Mouse (Mus musculus) stomach, embryonic 14.5 days (tissue): Measurements from ENCODE around the gene Lrfn1. TPM values are rescaled to one million over a fixed set of nuclear protein-coding genes. Genes with fewer than 3 reads are reported as not detected.
"Not testable (repeated sequence)": the region's sequence is repeated elsewhere in the genome, so short reads cannot be mapped to it uniquely, and the experiment has no call there.

Experiments used
- ATAC-seq: fragments of 200-750 bp; cut with Nextera tagmentation; 2 replicates; pipeline ENCODE4 v1.8.0; 2017; ENCODE audit warnings: low read depth, moderate TSS enrichment; ENCODE audit not compliant: insufficient number of reproducible peaks, insufficient read depth, low FRiP score
- H3K27ac ChIP-seq: fragments of 300-500 bp; sonication (generic); 2 replicates; pipeline ENCODE4 v1.5.1; 2014; ENCODE audit warnings: mild to moderate bottlenecking, low read length, moderate library complexity, mixed read lengths
- H3K27me3 ChIP-seq: fragments of 300-500 bp; sonication (generic); 2 replicates; pipeline ENCODE4 v1.6.1; 2014; ENCODE audit warnings: low read length, control low read depth, mixed read lengths; ENCODE audit not compliant: control insufficient read depth, insufficient read depth
- H3K36me3 ChIP-seq: fragments of 300-500 bp; sonication (generic); 2 replicates; pipeline ENCODE4 v1.6.1; 2014; ENCODE audit warnings: mild to moderate bottlenecking, control low read depth, low read length, moderate library complexity, mixed read lengths; ENCODE audit not compliant: control insufficient read depth, insufficient read depth
- H3K4me1 ChIP-seq: fragments of 300-500 bp; sonication (generic); 2 replicates; pipeline ENCODE4 v1.6.1; 2014; ENCODE audit warnings: low read length, control low read depth, mixed read lengths; ENCODE audit not compliant: control insufficient read depth, insufficient read depth
- H3K4me2 ChIP-seq: fragments of 300-500 bp; sonication (generic); replicated peaks from 2 replicates; pipeline ENCODE4 v1.6.1; 2014; ENCODE audit warnings: low read depth, low read length, control low read depth
- H3K4me3 ChIP-seq: fragments of 300-500 bp; sonication (generic); 2 replicates; pipeline ENCODE4 v1.5.1; 2014; ENCODE audit warnings: low read depth, low read length, control low read depth
- H3K9ac ChIP-seq: fragments of 300-500 bp; sonication (generic); replicated peaks from 2 replicates; pipeline ENCODE4 v1.6.1; 2014; ENCODE audit warnings: low read depth, mild to moderate bottlenecking, control low read depth, low read length, moderate library complexity, mixed read lengths
- H3K9me3 ChIP-seq: fragments of 300-500 bp; sonication (generic); 2 replicates; pipeline ENCODE4 v1.6.1; 2016; ENCODE audit warnings: low read depth, low read length, control low read depth; ENCODE audit not compliant: control insufficient read depth
- WGBS: fragments of 180-500 bp; shearing (Covaris S2); extraction: QIAGEN DNeasy Blood & Tissue Kit; methylation state at CpG from one replicate; pipeline ENCODE4 v1.1.7; 2014; 5-methylcytosine and 5-hydroxymethylcytosine counted together
- polyA plus RNA-seq: library from polyadenylated mRNA; unstranded; fragments of >200 nt; fragmentation: Nextera tagmentation; extraction: Ambion mirVana; gene quantifications from 2 replicates; pipeline ENCODE4 v1.2.1, GENCODE M21; 2014

The Lrfn1 gene
- polyA plus RNA-seq, 1 experiment from 2014 or later, result 4.2 TPM

GRCm38 (mm10) chr7:28482854-28483253, 31.1 kb downstream of the Lrfn1 start:
- 79% methylated on average over 11 of the region's 11 CpGs for WGBS
- ATAC-seq, result no peak
- H3K27ac ChIP-seq, result no peak overlapping the region

GRCm38 (mm10) chr7:28484192-28484591, 32.4 kb downstream of the Lrfn1 start:
- H3K9ac ChIP-seq, result no peak overlapping the region
- WGBS, result 28% methylated on average over 4 of the region's 4 CpGs

More at GRCm38 (mm10) chr7:28482854-28483253, 31.1 kb downstream of the Lrfn1 start:
- Histone ChIP-seq H3K4me2 (no peak overlapping the region), H3K9ac (no peak overlapping the region), H3K36me3 (no peaks in the 10 kb centered on the region), H3K4me1 (no peaks in the 10 kb centered on the region), H3K4me3 (no peak overlapping the region), H3K9me3 (no peaks in the 10 kb centered on the region), H3K27me3 (no peaks in the 10 kb centered on the region)

DNA sequence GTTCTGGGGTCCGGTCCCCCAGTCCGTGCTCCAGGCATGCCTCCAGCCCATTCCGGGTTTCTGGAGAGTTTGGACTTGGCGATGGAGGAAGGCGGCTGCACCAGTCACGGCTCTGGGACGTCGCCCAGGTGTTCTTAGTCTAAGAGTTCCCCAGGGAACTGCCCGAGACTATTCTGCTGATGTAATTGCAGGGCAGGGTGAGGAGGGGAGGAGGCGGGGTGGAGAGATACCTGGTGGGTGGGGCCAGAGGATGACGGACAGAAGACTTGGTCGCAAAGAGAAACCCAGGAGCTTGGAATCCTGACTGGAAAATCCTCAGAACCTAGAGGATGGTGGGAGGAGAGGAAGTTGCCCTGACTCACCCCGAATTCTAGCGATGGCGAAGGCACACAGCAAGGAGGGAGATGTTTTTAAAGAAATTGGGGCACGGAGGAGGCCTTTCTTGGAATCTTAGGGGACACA, 36.3 kb downstream of the Lrfn1 start:
- Histone ChIP-seq H3K9ac (no peak overlapping the region), H3K27me3 (no peaks in the 10 kb centered on the region), H3K4me2 (peak overlapping the region; percentile 43), H3K27ac (peak overlapping the region; percentile 55; the same call in 1 of the 2 replicates), H3K36me3 (no peaks in the 10 kb centered on the region), H3K9me3 (no peaks in the 10 kb centered on the region), H3K4me3 (peak overlapping the region; percentile 17; the same call in 1 of the 2 replicates), H3K4me1 (no peaks in the 10 kb centered on the region)
- 2% methylated on average over 16 of the region's 16 CpGs for WGBS
- ATAC-seq, result peak; percentile 73

More at GRCm38 (mm10) chr7:28484192-28484591, 32.4 kb downstream of the Lrfn1 start:
- H3K4me1 ChIP-seq, result no peaks in the 10 kb centered on the region
- no peak overlapping the region for H3K4me3 ChIP-seq
- no peaks in the 10 kb centered on the region for H3K36me3 ChIP-seq
- no peak for ATAC-seq
- no peaks in the 10 kb centered on the region for H3K27me3 ChIP-seq
- no peaks in the 10 kb centered on the region for H3K9me3 ChIP-seq
- no peak overlapping the region for H3K27ac ChIP-seq
- no peak overlapping the region for H3K4me2 ChIP-seq

DNA sequence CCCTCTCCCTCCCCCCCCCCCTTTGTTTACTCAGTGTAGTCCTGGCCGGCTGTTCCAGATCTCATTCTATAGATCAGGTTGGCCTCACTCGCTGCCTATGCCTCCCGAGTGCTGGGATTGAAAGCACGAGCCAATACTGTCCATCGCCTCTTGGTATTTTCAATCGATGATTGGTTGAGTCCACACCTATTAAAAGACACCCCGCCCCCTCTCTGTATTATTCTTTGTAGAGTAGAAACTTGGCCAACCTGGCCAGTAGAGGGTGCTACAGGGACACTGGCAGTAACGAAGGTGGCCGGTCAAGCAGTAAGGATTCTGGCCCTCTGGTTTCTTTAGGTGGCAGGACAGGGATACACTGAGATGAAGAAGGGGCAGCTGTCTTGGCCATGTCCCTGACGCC, 38.6 kb downstream of the Lrfn1 start:
- Histone ChIP-seq H3K4me2 (peak overlapping the region; percentile 20; the same call in 1 of the 2 replicates), H3K4me3 (no peak overlapping the region), H3K27ac (no peak overlapping the region), H3K27me3 (no peaks in the 10 kb centered on the region), H3K9ac (no peak overlapping the region), H3K4me1 (no peaks in the 10 kb centered on the region), H3K36me3 (no peaks in the 10 kb centered on the region), H3K9me3 (no peaks in the 10 kb centered on the region)
- 3% methylated on average over 10 of the region's 10 CpGs for WGBS
- peak; percentile 72; the same call in 1 of the 2 replicates for ATAC-seq

- Histone ChIP-seq H3K36me3 (no peaks in the 10 kb centered on the region), H3K4me3 (no peak overlapping the region), H3K27me3 (no peaks in the 10 kb centered on the region), H3K4me2 (peak overlapping the region; percentile 20; the same call in 1 of the 2 replicates), H3K27ac (no peak overlapping the region), H3K9me3 (no peaks in the 10 kb centered on the region), H3K4me1 (no peaks in the 10 kb centered on the region), H3K9ac (no peak overlapping the region)
- ATAC-seq, result no peak
- 32% methylated on average over 14 of the region's 14 CpGs for WGBS
Observed at GRCm38 (mm10) chr7:28490903-28491302, 39.1 kb downstream of the Lrfn1 start.

DNA sequence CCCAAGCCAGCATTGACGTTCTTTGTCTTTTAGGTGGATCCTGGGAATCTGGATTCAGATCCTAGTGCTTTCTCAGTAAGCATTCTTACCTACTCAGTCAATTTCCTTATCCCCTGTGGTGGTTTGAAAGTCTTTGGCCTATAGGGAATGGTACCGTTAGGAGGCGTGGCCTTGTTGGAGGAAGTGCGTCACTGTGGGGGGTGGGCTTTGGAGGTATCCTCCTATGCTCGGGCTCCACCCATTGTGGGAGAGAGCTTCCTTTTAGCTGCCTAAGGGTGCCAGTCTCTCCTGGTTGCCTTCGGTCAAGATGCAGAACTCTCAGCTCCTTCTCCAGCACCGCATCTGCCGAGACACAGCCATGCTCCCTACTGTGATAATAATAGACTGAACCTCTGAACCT, 40.5 kb downstream of the Lrfn1 start:
- no peak overlapping the region for H3K9ac ChIP-seq
- H3K27me3 ChIP-seq, result no peaks in the 10 kb centered on the region
- H3K27ac ChIP-seq, result no peak overlapping the region
- H3K9me3 ChIP-seq, result no peaks in the 10 kb centered on the region
- H3K36me3 ChIP-seq, result no peaks in the 10 kb centered on the region
- no peaks in the 10 kb centered on the region for H3K4me1 ChIP-seq
- H3K4me3 ChIP-seq, result no peak overlapping the region
- 86% methylated on average over 8 of the region's 8 CpGs for whole genome bisulfite sequencing
- H3K4me2 ChIP-seq, result no peak overlapping the region
- ATAC-seq, result no peak

DNA sequence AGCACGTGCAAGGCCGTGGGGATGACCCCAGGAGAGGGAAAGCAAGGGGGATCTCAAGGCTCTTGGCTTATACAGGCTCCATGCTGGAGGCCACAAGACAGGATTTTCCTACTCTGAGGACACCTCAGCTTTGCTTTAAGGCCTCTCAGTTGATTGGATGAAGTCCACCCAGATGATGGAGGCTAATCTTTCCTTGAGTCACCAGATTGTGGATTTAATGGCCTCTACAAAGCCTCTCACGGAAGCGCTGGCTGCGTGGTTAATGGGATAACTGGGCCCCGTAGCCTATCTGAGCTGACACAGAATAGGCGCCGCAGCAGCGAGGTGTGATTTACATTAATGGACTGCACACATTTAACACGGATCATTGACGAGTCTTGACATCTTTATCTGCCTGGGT, 43.6 kb downstream of the Lrfn1 start:
- H3K4me2 ChIP-seq, result no peak overlapping the region
- H3K9ac ChIP-seq, result no peak overlapping the region
- H3K9me3 ChIP-seq, result no peaks in the 10 kb centered on the region
- H3K4me3 ChIP-seq, result no peak overlapping the region
- no peaks in the 10 kb centered on the region for H3K4me1 ChIP-seq
- no peaks in the 10 kb centered on the region for H3K36me3 ChIP-seq
- no peak overlapping the region for H3K27ac ChIP-seq
- ATAC-seq, result no peak
- H3K27me3 ChIP-seq, result no peaks in the 10 kb centered on the region
- WGBS, result 67% methylated on average over 11 of the region's 11 CpGs

GRCm38 (mm10) chr7:28505585-28505984, 53.8 kb downstream of the Lrfn1 start:
- Histone ChIP-seq H3K9ac (no peak overlapping the region), H3K4me1 (no peaks in the 10 kb centered on the region), H3K4me3 (no peak overlapping the region), H3K36me3 (no peaks in the 10 kb centered on the region), H3K4me2 (no peak overlapping the region), H3K27me3 (no peaks in the 10 kb centered on the region), H3K9me3 (no peaks in the 10 kb centered on the region), H3K27ac (no peak overlapping the region)
- WGBS, result 4% methylated on average over 5 of the region's 5 CpGs
- ATAC-seq, result no peak

- WGBS, result 67% methylated on average over 1 of the region's 2 CpGs
- not testable (repeated sequence) for H3K4me1 ChIP-seq, H3K36me3 ChIP-seq, H3K27me3 ChIP-seq, H3K27ac ChIP-seq, ATAC-seq, H3K4me3 ChIP-seq, H3K4me2 ChIP-seq, H3K9ac ChIP-seq, H3K9me3 ChIP-seq
Observed at GRCm38 (mm10) chr7:28509121-28509520, 57.3 kb downstream of the Lrfn1 start.
